Mouse (Mus musculus): ENCODE measurements around the gene Foxf2. TPM values are rescaled to one million over a fixed set of nuclear protein-coding genes. Genes with fewer than 3 reads are reported as not detected.
A peak's percentile ranks its signal among the peaks of the same experiment; 100 is the strongest.

Foxf2 gene
- polyA plus RNA-seq, 1 experiment, result 0.20 TPM

DNA sequence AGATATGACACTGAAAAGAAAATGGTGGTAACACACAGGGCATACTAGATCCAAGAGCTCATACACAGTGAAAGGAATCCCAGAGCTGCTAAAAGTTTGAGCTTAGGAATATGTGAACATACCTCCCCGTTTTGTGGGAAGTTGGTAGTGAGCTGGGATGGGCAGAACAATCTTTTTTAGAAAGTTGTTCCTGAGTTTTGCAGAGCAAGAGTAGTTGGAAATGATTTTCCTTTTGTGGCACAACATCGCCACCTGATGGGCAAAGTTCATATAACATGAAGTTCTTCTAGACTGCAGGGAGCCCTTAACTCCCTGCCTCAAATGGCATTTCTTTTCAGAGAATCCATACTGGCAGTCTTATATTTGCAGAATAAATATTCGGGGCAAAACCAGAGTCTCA, 33.3 kb downstream of the Foxf2 start:
- TF ChIP-seq CTCF (IDR thresholded peaks at IDR 0.05; ENCODE audit: borderline replicate concordance, control insufficient read depth, extremely low read depth, insufficient read depth, low read length, poor library complexity) (no peak), POLR2A (IDR thresholded peaks at IDR 0.05; ENCODE audit: control insufficient read depth, extremely low read depth, insufficient read depth, low read length, poor library complexity) (no peak)
- Histone ChIP-seq H3K4me1 (replicated peaks; ENCODE audit: control insufficient read depth, insufficient read depth, low read length) (no peaks in the 10 kb centered on the region), H3K36me3 (ENCODE audit: control insufficient read depth, insufficient read depth, low read length) (no peaks in the 10 kb centered on the region), H3K4me3 (ENCODE audit: control insufficient read depth, insufficient read depth, low read length) (no peak overlapping the region), H3K27ac (ENCODE audit: control insufficient read depth, insufficient read depth, low read length) (no peak overlapping the region), H3K27me3 (ENCODE audit: control insufficient read depth, insufficient read depth, low read length) (no peaks in the 10 kb centered on the region)
- peak; percentile 39 for DNase-seq
- WGBS, result 4% methylated on average over 3 of the region's 3 CpGs

DNA sequence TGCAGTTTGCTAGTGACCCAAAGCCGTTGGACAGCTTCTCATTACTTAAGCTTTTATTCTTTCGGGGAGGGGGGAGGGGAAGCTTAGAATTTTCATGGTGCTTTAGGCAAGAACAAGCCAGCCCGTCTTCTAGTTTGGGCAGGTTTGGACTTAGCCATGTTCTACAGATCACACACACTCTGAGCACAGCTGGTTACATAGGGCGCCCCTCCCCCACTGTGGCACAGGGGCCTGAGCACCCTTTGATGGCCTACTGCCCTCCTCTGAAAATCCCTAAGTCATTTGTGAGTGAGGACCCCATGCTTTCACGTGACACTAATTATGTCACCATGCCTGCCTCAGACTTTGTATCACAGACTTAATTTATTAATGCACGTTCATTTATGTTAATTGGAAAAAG, 35.6 kb downstream of the Foxf2 start:
- Histone ChIP-seq H3K4me1 (replicated peaks; ENCODE audit: control insufficient read depth, insufficient read depth, low read length) (no peaks in the 10 kb centered on the region), H3K36me3 (ENCODE audit: control insufficient read depth, insufficient read depth, low read length) (no peaks in the 10 kb centered on the region), H3K4me3 (ENCODE audit: control insufficient read depth, insufficient read depth, low read length) (no peak overlapping the region), H3K27ac (ENCODE audit: control insufficient read depth, insufficient read depth, low read length) (no peak overlapping the region), H3K27me3 (ENCODE audit: control insufficient read depth, insufficient read depth, low read length) (no peaks in the 10 kb centered on the region)
- WGBS, result 77% methylated on average over 6 of the region's 6 CpGs
- DNase-seq, result no peak
- TF ChIP-seq POLR2A (IDR thresholded peaks at IDR 0.05; ENCODE audit: control insufficient read depth, extremely low read depth, insufficient read depth, low read length, poor library complexity) (no peak), CTCF (IDR thresholded peaks at IDR 0.05; ENCODE audit: borderline replicate concordance, control insufficient read depth, extremely low read depth, insufficient read depth, low read length, poor library complexity) (no peak)

- no peak overlapping the region for H3K4me3 ChIP-seq (ENCODE audit: control insufficient read depth, insufficient read depth, low read length)
- no peaks in the 10 kb centered on the region for H3K36me3 ChIP-seq (ENCODE audit: control insufficient read depth, insufficient read depth, low read length)
- H3K27ac ChIP-seq (ENCODE audit: control insufficient read depth, insufficient read depth, low read length), result no peak overlapping the region
- 83% methylated on average over 6 of the region's 6 CpGs for WGBS
- TF ChIP-seq POLR2A (IDR thresholded peaks at IDR 0.05; ENCODE audit: control insufficient read depth, extremely low read depth, insufficient read depth, low read length, poor library complexity), result no peak
- no peak for TF ChIP-seq CTCF (IDR thresholded peaks at IDR 0.05; ENCODE audit: borderline replicate concordance, control insufficient read depth, extremely low read depth, insufficient read depth, low read length, poor library complexity)
- DNase-seq, result no peak
- no peaks in the 10 kb centered on the region for H3K4me1 ChIP-seq (replicated peaks; ENCODE audit: control insufficient read depth, insufficient read depth, low read length)
- H3K27me3 ChIP-seq (ENCODE audit: control insufficient read depth, insufficient read depth, low read length), result no peaks in the 10 kb centered on the region
Measured at GRCm38 (mm10) chr13:31665376-31665775, 39.8 kb downstream of the Foxf2 start.

DNA sequence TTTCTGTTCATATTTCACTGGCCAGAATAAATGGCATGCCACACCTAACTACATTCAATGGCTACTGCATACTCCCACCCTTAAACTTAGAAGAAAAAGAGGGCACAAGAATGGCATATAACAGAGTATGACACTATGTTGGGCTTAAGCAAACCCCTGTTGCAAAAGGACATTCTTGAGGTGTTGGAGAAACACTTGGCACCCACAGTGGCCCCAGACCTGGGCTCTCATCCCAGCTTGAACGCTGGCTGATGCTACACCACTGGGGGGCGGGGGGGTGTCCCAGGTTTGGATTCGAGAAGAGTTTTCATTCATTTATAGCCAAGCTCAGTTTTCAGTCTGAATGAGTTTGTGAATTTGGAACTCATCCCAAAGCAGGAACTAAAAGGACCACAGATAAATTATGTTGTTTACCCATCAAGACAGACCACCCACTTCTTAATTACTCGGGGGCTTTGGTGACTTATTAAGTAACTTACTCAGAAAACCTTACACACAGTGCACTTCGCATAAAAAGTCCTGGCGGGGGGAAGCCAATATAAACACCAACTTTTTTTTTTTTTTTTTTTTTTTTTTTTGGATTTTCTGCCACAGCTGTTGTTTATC, 42.4 kb downstream of the Foxf2 start:
- H3K27me3 ChIP-seq (ENCODE audit: control insufficient read depth, insufficient read depth, low read length), result no peaks in the 10 kb centered on the region
- no peaks in the 10 kb centered on the region for H3K4me1 ChIP-seq (replicated peaks; ENCODE audit: control insufficient read depth, insufficient read depth, low read length)
- H3K36me3 ChIP-seq (ENCODE audit: control insufficient read depth, insufficient read depth, low read length), result no peaks in the 10 kb centered on the region
- DNase-seq, result no peak
- H3K27ac ChIP-seq (ENCODE audit: control insufficient read depth, insufficient read depth, low read length), result no peak overlapping the region
- WGBS, result 70% methylated on average over 6 of the region's 6 CpGs
- TF ChIP-seq POLR2A (IDR thresholded peaks at IDR 0.05; ENCODE audit: control insufficient read depth, extremely low read depth, insufficient read depth, low read length, poor library complexity) (no peak), CTCF (IDR thresholded peaks at IDR 0.05; ENCODE audit: borderline replicate concordance, control insufficient read depth, extremely low read depth, insufficient read depth, low read length, poor library complexity) (no peak)
- no peak overlapping the region for H3K4me3 ChIP-seq (ENCODE audit: control insufficient read depth, insufficient read depth, low read length)

DNA sequence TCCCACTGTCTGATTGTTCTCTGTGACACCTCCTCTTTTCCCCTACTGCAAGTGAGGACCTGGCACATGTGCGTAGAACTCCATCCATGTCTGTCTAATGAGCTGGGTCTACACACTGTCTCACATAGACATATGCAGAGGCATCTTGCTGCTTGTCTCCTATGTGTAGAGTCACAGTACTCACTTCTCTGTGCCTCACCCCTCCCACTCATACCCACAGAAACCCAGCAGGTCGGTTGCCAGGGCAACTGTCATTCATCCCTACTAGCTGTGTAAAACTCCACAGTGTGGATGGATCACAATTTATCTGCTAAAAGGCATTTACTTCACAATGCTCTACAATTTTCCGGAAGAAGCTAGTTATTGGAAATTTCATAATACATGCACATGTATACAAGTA, 46.5 kb downstream of the Foxf2 start:
- Histone ChIP-seq H3K4me1 (replicated peaks; ENCODE audit: control insufficient read depth, insufficient read depth, low read length) (no peaks in the 10 kb centered on the region), H3K27ac (ENCODE audit: control insufficient read depth, insufficient read depth, low read length) (no peak overlapping the region)

More for the DNA sequence above, 46.5 kb downstream of the Foxf2 start:
- Histone ChIP-seq H3K4me3 (ENCODE audit: control insufficient read depth, insufficient read depth, low read length) (no peak overlapping the region), H3K27me3 (ENCODE audit: control insufficient read depth, insufficient read depth, low read length) (no peaks in the 10 kb centered on the region), H3K36me3 (ENCODE audit: control insufficient read depth, insufficient read depth, low read length) (no peaks in the 10 kb centered on the region)
- DNase-seq, result no peak
- TF ChIP-seq CTCF (IDR thresholded peaks at IDR 0.05; ENCODE audit: borderline replicate concordance, control insufficient read depth, extremely low read depth, insufficient read depth, low read length, poor library complexity) (no peak), POLR2A (IDR thresholded peaks at IDR 0.05; ENCODE audit: control insufficient read depth, extremely low read depth, insufficient read depth, low read length, poor library complexity) (no peak)
- 95% methylated on average over 3 of the region's 3 CpGs for WGBS

Other genes starting within 250 kb of the Foxf2 start
- gene Foxq1, start 69.7 kb upstream of the Foxf2 start, polyA plus RNA-seq (2012; rRNA removed), result 1.8 and 2.1 TPM in 2 replicates
- gene A530084C06Rik, start 66.5 kb upstream of the Foxf2 start, polyA plus RNA-seq (2012; rRNA removed), result 0.13 and 0.19 TPM in 2 replicates
- 1.9 TPM in 2 replicates for gene Foxc1, start 180.8 kb downstream of the Foxf2 start, polyA plus RNA-seq (2012; rRNA removed)

Measured in thymus, adult 2 months (tissue).